Mouse (Mus musculus) CH12.LX (cell line): ENCODE data around the gene Tdrd12.

ENCODE experiments used
- CHD1 ChIP-seq: IDR thresholded peaks from 2 replicates; pipeline ENCODE4 v1.6.1; 2012; ENCODE audit warnings: low read depth, low read length, improper control_type of control experiment, inconsistent platforms
- CTCF ChIP-seq, 2 experiments: IDR thresholded peaks in 1 of 2; conservative IDR thresholded peaks in 1 of 2; 2 replicates each; pipeline ENCODE4 v1.5.1; 2011 to 2012; ENCODE audit warnings: low read depth in 2 of 2, low read length in 2 of 2, improper control_type of control experiment in 1 of 2, inconsistent platforms in 1 of 2, mild to moderate bottlenecking in 1 of 2, moderate library complexity in 1 of 2
- EP300 ChIP-seq: IDR thresholded peaks from 2 replicates; pipeline ENCODE4 v1.6.1; 2011; ENCODE audit warnings: low read length, improper control_type of control experiment
- KAT2A ChIP-seq: IDR thresholded peaks from 2 replicates; pipeline ENCODE4 v1.6.1; 2012; ENCODE audit warnings: low read length, improper control_type of control experiment, inconsistent platforms; ENCODE audit not compliant: insufficient replicate concordance
- MAZ ChIP-seq: IDR thresholded peaks from 2 replicates; pipeline ENCODE4 v1.6.1; 2012; ENCODE audit warnings: low read depth, mild to moderate bottlenecking, inconsistent platforms, low read length, improper control_type of control experiment, moderate library complexity
- MEF2A ChIP-seq: IDR thresholded peaks from 2 replicates; pipeline ENCODE4 v1.6.1; 2014; ENCODE audit warnings: low read depth, mild to moderate bottlenecking, inconsistent platforms, low read length, improper control_type of control experiment, borderline replicate concordance
- NELFE ChIP-seq: IDR thresholded peaks from 2 replicates; pipeline ENCODE4 v1.6.1; 2011; ENCODE audit warnings: low read depth, low read length, improper control_type of control experiment
- PAX5 ChIP-seq: IDR thresholded peaks from 2 replicates; pipeline ENCODE4 v1.6.1; 2012; ENCODE audit warnings: low read length, inconsistent platforms, mixed read lengths
- POLR2A ChIP-seq: IDR thresholded peaks from 2 replicates; pipeline ENCODE4 v1.6.1; 2011; ENCODE audit warnings: low read depth, mild to moderate bottlenecking, improper control_type of control experiment, low read length
- RAD21 ChIP-seq: IDR thresholded peaks from 2 replicates; pipeline ENCODE4 v1.6.1; 2011; ENCODE audit warnings: low read depth, mild to moderate bottlenecking, low read length, improper control_type of control experiment, moderate library complexity
- TCF12 ChIP-seq: IDR thresholded peaks from 2 replicates; pipeline ENCODE4 v1.6.1; 2014; ENCODE audit warnings: low read depth, mild to moderate bottlenecking, inconsistent platforms, low read length, improper control_type of control experiment
- ZC3H11A ChIP-seq: IDR thresholded peaks from 2 replicates; pipeline ENCODE4 v1.6.1; 2012; ENCODE audit warnings: low read depth, mild to moderate bottlenecking, inconsistent platforms, low read length, improper control_type of control experiment
- ZKSCAN1 ChIP-seq: IDR thresholded peaks from 2 replicates; pipeline ENCODE4 v1.6.1; 2012; ENCODE audit warnings: low read depth, inconsistent platforms, low read length, improper control_type of control experiment, borderline replicate concordance
- ZMIZ1 ChIP-seq: IDR thresholded peaks from 2 replicates; pipeline ENCODE4 v1.6.1; 2012; ENCODE audit warnings: low read depth, mild to moderate bottlenecking, inconsistent platforms, low read length, improper control_type of control experiment

- TF ChIP-seq ZMIZ1 = no peak
- TF ChIP-seq KAT2A = no peak
- no peak for TF ChIP-seq RAD21
- TF ChIP-seq PAX5 = no peak
- no peak for TF ChIP-seq MAZ
- TF ChIP-seq TCF12 = no peak
- no peak for TF ChIP-seq CTCF (conservative IDR thresholded peaks at IDR 0.05 in 1 of 2, IDR thresholded peaks at IDR 0.05 in 1 of 2; ENCODE audit: low read depth in 2 of 2, low read length in 2 of 2)
- TF ChIP-seq ZC3H11A = no peak
- no peak for TF ChIP-seq POLR2A
- TF ChIP-seq ZKSCAN1 = no peak
- no peak for TF ChIP-seq NELFE
- no peak for TF ChIP-seq MEF2A
- TF ChIP-seq CHD1 = no peak; the same call in 1 of the 2 replicates
- TF ChIP-seq EP300 = no peak
Observed at GRCm38 (mm10) chr7:35556205-35556603, 18.7 kb upstream of the Tdrd12 start, which contains the start of gene Nudt19.
